Mouse (Mus musculus): ENCODE measurements around the gene Nipal1.

Nipal1 gene

GRCm38 (mm10) chr5:72665281-72665680 lies 17.7 kb downstream of the Nipal1 start:
- 33% methylated on average over 5 of the region's 5 CpGs for WGBS

- 80% methylated on average over 7 of the region's 7 CpGs for WGBS
Measured at GRCm38 (mm10) chr5:72666428-72666827, 18.8 kb downstream of the Nipal1 start.

DNA sequence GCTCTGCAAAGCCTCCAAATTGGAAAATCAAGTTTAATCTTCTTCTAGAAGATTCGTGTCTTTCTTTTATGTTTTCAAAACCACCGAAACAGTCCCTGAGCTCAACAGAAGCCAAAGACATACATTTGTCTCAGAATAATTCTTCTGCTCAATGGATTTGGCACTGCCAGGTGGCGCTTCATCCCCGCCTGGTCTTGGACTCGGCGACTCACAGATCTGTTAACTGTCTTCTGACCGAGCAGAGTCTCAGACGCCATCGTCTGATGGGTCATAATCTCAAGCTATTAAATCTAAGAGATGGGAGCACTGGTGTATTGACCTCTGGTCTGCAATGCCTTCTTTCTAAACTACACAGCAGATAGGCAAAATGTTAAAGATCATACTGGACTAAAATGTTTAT lies 20.8 kb downstream of the Nipal1 start:
- 73% methylated on average over 9 of the region's 9 CpGs for WGBS

- 49% methylated on average over 8 of the region's 8 CpGs for WGBS
Measured at GRCm38 (mm10) chr5:72671017-72671699, 23.6 kb downstream of the Nipal1 start.

- WGBS = 76% methylated on average over 9 of the region's 9 CpGs
Measured at GRCm38 (mm10) chr5:72674994-72675542, 27.5 kb downstream of the Nipal1 start.

GRCm38 (mm10) chr5:72681451-72681850 lies 33.9 kb downstream of the Nipal1 start:
- WGBS = 94% methylated on average over 6 of the region's 6 CpGs

DNA sequence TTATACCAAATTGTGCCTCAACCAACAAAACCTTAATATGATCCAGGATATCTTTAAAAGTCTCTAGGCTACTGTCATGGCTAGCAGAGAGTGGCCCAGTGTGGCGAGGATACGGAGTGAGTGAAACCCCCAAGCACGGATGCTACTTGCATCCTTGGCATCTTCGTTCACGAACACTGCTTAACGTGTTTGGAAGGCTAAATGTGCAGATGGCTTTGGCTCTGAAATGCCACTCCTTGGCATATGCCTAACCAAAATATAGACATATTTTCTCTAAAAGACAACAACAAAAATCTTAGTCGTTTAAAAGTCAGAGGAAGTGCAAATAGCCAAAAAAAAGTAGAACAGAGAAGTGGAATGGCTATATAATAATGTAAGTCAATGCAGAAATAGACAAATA lies 42.0 kb downstream of the Nipal1 start:
- WGBS = 75% methylated on average over 7 of the region's 7 CpGs

DNA sequence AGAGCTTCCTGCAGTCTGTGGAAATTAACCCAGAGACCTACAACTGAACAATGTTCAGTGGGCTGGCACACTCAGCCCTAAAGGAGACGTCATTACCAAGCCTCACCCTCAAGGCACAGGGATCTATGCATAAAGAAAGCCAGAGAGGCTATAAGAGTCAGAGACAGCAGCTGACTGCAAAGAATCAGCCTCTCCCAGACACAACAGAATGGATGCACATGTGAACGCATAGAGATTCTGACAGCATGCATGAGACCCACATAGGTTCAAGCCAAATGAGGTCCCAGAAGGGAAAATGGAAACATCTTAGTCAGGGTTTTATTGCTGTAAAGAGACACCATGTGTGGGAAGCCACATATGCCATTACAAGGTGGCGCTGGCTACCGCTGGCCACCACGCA lies 42.9 kb downstream of the Nipal1 start:
- 66% methylated on average over 5 of the region's 5 CpGs for WGBS

- 81% methylated on average over 2 of the region's 2 CpGs for WGBS
Measured at GRCm38 (mm10) chr5:72694684-72695083, 47.1 kb downstream of the Nipal1 start.

- WGBS = 75% methylated on average over 13 of the region's 13 CpGs
Measured at GRCm38 (mm10) chr5:72696491-72696890, 48.9 kb downstream of the Nipal1 start.

- 40% methylated on average over 3 of the region's 3 CpGs for WGBS
Measured at GRCm38 (mm10) chr5:72698343-72698742, 50.7 kb downstream of the Nipal1 start.

DNA sequence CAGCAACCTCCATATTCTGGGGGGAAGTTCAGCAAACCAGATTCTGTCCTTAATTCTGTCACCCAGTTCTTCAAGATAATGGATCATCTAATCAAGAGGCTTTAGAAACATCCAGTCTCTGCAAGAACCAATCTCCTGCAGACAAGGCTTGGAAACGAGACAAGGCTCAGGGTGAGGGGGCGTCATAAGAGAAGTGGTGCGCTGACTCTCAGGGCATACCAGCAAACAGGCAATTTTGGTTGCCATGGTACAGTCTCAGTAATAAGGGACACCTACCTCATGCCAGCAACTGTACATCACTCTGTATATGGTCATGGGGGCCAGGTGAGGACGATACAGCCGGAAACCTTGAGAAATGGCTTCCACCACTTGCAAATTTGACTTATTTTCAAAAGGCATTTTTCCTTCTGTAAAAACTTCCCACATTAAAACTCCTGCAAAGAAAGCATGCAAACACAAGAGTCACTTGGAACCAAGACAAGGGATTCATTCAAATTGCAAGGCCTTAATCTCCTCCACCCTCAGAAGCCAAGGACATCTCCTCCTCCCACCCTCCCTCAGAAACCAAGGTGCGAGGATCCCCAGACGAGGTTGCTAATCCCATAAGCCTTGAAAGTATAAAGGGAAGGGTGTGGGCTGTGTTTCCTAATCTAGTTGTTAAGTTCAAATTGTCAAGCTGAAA lies 51.4 kb downstream of the Nipal1 start:
- 39% methylated on average over 7 of the region's 7 CpGs for WGBS

- WGBS = 30% methylated on average over 2 of the region's 2 CpGs
Measured at GRCm38 (mm10) chr5:72699500-72699818, 51.9 kb downstream of the Nipal1 start.

DNA sequence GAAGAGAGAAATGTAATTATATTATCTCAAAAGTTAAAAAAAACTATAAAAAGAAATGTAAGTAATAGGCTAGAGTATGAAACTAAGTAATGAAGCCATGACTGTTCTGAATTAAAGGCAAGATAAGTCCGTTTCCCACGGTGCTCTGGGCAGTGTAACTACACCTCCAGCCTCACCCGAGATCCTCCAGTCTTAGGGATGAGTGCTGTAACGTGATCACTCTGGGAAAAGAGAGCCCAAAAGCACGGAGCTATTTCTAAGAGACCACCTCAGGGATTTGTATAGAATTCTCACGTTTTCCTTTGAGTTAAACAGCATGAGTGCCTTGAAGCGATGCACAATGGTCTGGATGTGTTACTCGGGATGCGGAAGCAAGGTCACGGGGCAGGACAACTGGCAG lies 58.5 kb downstream of the Nipal1 start:
- WGBS = 69% methylated on average over 10 of the region's 10 CpGs

- 75% methylated on average over 10 of the region's 10 CpGs for WGBS
Measured at GRCm38 (mm10) chr5:72706722-72707121, 59.1 kb downstream of the Nipal1 start.

GRCm38 (mm10) chr5:72709451-72709850 lies 61.9 kb downstream of the Nipal1 start:
- WGBS = 83% methylated on average over 13 of the region's 13 CpGs

DNA sequence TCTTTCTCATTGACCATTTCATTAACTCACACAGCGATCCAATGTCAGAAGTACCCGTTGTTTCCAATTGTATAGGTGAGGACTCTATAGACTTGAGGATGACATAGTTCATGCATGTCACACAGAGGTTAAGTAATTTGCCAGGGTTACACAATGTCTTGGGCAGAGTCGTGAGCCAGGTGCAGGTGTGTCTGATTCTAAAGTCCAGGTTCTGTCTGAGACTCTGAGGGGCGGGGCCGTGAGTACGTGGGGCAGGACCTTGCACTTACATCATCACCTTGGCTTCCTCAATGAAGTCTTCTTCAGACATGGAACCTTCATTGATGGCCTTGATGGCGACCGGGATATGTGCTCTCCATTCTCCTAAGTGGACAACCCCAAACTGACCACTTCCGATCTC lies 62.4 kb downstream of the Nipal1 start:
- WGBS = 93% methylated on average over 9 of the region's 9 CpGs

GRCm38 (mm10) chr5:72710572-72711278 lies 63.1 kb downstream of the Nipal1 start:
- whole genome bisulfite sequencing = 24% methylated on average over 4 of the region's 4 CpGs

- WGBS = 50% methylated on average over 7 of the region's 7 CpGs
Measured at GRCm38 (mm10) chr5:72720587-72720986, 73.0 kb downstream of the Nipal1 start.

Measured in cerebral cortex, adult 2 months (tissue).